Mouse (Mus musculus): ENCODE data around the gene Adcy7.

DNA sequence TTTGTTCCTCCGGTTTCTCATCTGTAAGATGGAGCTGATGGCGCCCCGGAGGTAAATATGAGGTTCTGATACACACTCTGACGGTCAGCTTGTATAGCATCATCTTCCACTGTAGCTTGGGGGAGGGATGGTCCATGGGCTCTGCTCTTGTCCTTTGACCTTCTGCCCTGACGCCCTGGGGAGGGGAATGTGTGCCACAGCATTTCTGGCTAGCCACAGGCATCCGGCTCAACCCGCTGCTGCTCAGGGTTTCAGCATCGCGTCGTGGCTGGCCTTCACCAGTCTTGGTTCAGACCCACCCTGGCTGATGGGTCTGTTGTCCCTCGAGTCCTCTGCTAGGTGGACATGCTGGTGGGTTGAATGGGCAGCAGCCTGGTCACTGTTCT is 19.1 kb downstream of the Adcy7 start:
- no peak for TF ChIP-seq CTCF (IDR thresholded peaks at IDR 0.05; ENCODE audit: low read depth, low read length)
- TF ChIP-seq POLR2A (IDR thresholded peaks at IDR 0.05; ENCODE audit: insufficient read depth, low read length) = no peak
